Mouse (Mus musculus): Measurements from ENCODE around the gene Tmem200a.

DNA sequence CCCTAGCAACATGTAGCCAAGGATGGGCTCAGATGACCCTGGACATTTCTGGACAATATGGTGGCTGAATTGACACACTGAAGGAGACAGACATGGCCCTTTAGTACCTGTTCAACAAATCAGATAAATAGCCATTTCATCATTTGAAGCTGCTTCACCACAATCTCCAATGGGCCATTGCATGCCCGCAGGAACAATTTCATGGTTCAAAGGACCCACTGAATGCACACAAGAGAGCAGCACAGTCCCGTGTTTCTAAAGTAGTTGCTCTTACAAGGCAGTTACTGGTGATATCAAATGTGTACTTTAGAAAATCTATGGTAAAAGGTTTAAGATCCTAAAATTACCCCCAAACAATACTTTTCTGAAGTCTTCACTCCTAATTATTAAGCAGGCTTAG is 134.2 kb downstream of the Tmem200a start:
- TF ChIP-seq CTCF (IDR thresholded peaks at IDR 0.05; ENCODE audit: low read depth) (no peak), EP300 (IDR thresholded peaks at IDR 0.05; ENCODE audit: low read depth) (no peak)

Data from liver, postnatal 0 days (tissue).